Mouse (Mus musculus): ENCODE results near the gene Gm27021. TPM values are rescaled to one million over a fixed set of nuclear protein-coding genes. Genes with fewer than 3 reads are reported as not detected.
A peak's percentile ranks its signal among the peaks of the same experiment; 100 is the strongest.

Gm27021 gene
- polyA plus RNA-seq, 1 experiment from 2014 or later, result 3.4 TPM

- H3K27ac ChIP-seq (ENCODE audit: low read depth, low read length), result no peak within 1 kb of the TSS; the same call in 1 of the 2 replicates
- ATAC-seq (ENCODE audit: low FRiP score), result peak; percentile 99
- under 1% methylated on average over 67 of the region's 67 CpGs for WGBS
Observed at GRCm38 (mm10) chr8:120588908-120589771, 78.7 kb downstream of the Gm27021 start, which contains the start of gene Gins2. TSS of gene Gins2 (minus strand) at chr8:120589304.

DNA sequence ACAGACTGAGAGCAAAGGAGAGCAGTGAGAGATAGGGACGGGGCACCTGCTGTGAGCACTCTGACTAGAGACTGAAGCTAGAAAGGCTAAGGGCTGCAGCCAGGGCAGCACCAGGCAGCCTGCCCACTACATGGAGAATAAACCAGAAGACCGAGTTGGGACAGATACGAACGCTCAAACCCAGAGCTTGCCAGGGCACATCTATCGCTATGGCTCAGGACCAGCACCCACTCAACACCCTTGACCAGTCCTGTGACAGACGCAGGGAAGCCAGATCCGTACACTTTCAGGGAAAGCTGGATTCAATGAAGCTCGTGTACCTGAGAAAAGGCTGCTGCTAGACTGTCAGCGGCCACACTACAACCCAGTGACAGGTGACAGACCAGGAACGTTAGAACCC lies 82.4 kb downstream of the Gm27021 start:
- Histone ChIP-seq H3K9ac (ENCODE audit: low read length) (no peak overlapping the region), H3K4me3 (ENCODE audit: low read depth, low read length) (no peak overlapping the region), H3K27me3 (ENCODE audit: control insufficient read depth, insufficient read depth, low read length) (no peaks in the 10 kb centered on the region), H3K4me2 (no peak overlapping the region), H3K4me1 (ENCODE audit: control insufficient read depth, insufficient read depth, low read length) (peaks cover 8% of the 10 kb centered on the region), H3K9me3 (ENCODE audit: control insufficient read depth, low read length) (no peaks in the 10 kb centered on the region), H3K27ac (ENCODE audit: low read depth, low read length) (no peak overlapping the region), H3K36me3 (ENCODE audit: control insufficient read depth, insufficient read depth, low read length) (peaks cover 10% of the 10 kb centered on the region)
- DNase-seq (ENCODE audit: low spot score, missing footprints) (no peak), ATAC-seq (ENCODE audit: low FRiP score) (no peak)
- 93% methylated on average over 10 of the region's 10 CpGs for WGBS

More at GRCm38 (mm10) chr8:120588908-120589771, 78.7 kb downstream of the Gm27021 start, which contains the start of gene Gins2:
- no peaks in the 10 kb centered on the region for H3K27me3 ChIP-seq (ENCODE audit: control insufficient read depth, insufficient read depth, low read length)
- peak within 1 kb of the TSS; percentile 68 for H3K4me3 ChIP-seq (ENCODE audit: low read depth, low read length)
- H3K4me1 ChIP-seq (ENCODE audit: control insufficient read depth, insufficient read depth, low read length), result peaks cover 8% of the 10 kb centered on the region
- peak within 1 kb of the TSS; percentile 80 for H3K9ac ChIP-seq (ENCODE audit: low read length)
- H3K9me3 ChIP-seq (ENCODE audit: control insufficient read depth, low read length), result no peaks in the 10 kb centered on the region
- H3K36me3 ChIP-seq (ENCODE audit: control insufficient read depth, insufficient read depth, low read length), result peaks cover 2% of the 10 kb centered on the region; the same call in 1 of the 2 replicates
- H3K4me2 ChIP-seq, result peak within 1 kb of the TSS; percentile 89
- DNase-seq (ENCODE audit: low spot score, missing footprints), result peak; percentile 100

- 93% methylated on average over 8 of the region's 8 CpGs for WGBS
- Histone ChIP-seq H3K27ac (ENCODE audit: low read depth, low read length) (no peak overlapping the region), H3K4me3 (ENCODE audit: low read depth, low read length) (no peak overlapping the region), H3K36me3 (ENCODE audit: control insufficient read depth, insufficient read depth, low read length) (peaks cover 36% of the 10 kb centered on the region), H3K27me3 (ENCODE audit: control insufficient read depth, insufficient read depth, low read length) (no peaks in the 10 kb centered on the region), H3K4me2 (no peak overlapping the region), H3K4me1 (ENCODE audit: control insufficient read depth, insufficient read depth, low read length) (peaks cover 2% of the 10 kb centered on the region; the same call in 1 of the 2 replicates), H3K9ac (ENCODE audit: low read length) (no peak overlapping the region), H3K9me3 (ENCODE audit: control insufficient read depth, low read length) (no peaks in the 10 kb centered on the region)
- ATAC-seq (ENCODE audit: low FRiP score) (no peak), DNase-seq (ENCODE audit: low spot score, missing footprints) (no peak)
Observed at GRCm38 (mm10) chr8:120581811-120582210, 86.1 kb downstream of the Gm27021 start.

- H3K4me2 ChIP-seq, result no peak overlapping the region
- DNase-seq (ENCODE audit: low spot score, missing footprints) (no peak), ATAC-seq (ENCODE audit: low FRiP score) (no peak)
- peaks cover 2% of the 10 kb centered on the region; the same call in 1 of the 2 replicates for H3K4me1 ChIP-seq (ENCODE audit: control insufficient read depth, insufficient read depth, low read length)
- H3K27ac ChIP-seq (ENCODE audit: low read depth, low read length), result no peak overlapping the region
- no peak overlapping the region for H3K9ac ChIP-seq (ENCODE audit: low read length)
- H3K4me3 ChIP-seq (ENCODE audit: low read depth, low read length), result no peak overlapping the region
- H3K9me3 ChIP-seq (ENCODE audit: control insufficient read depth, low read length), result no peaks in the 10 kb centered on the region
- 93% methylated on average over 12 of the region's 12 CpGs for WGBS
- H3K27me3 ChIP-seq (ENCODE audit: control insufficient read depth, insufficient read depth, low read length), result no peaks in the 10 kb centered on the region
- H3K36me3 ChIP-seq (ENCODE audit: control insufficient read depth, insufficient read depth, low read length), result peaks cover 38% of the 10 kb centered on the region
Observed at GRCm38 (mm10) chr8:120581329-120581728, 86.5 kb downstream of the Gm27021 start.

GRCm38 (mm10) chr8:120580336-120581000 lies 87.4 kb downstream of the Gm27021 start:
- peaks cover 39% of the 10 kb centered on the region for H3K36me3 ChIP-seq (ENCODE audit: control insufficient read depth, insufficient read depth, low read length)
- DNase-seq (ENCODE audit: low spot score, missing footprints), result no peak
- no peak overlapping the region for H3K27ac ChIP-seq (ENCODE audit: low read depth, low read length)
- no peak overlapping the region for H3K9ac ChIP-seq (ENCODE audit: low read length)
- H3K9me3 ChIP-seq (ENCODE audit: control insufficient read depth, low read length), result no peaks in the 10 kb centered on the region
- no peak overlapping the region for H3K4me3 ChIP-seq (ENCODE audit: low read depth, low read length)
- no peak for ATAC-seq (ENCODE audit: low FRiP score)
- 92% methylated on average over 8 of the region's 8 CpGs for WGBS
- no peak overlapping the region for H3K4me2 ChIP-seq
- peaks cover 2% of the 10 kb centered on the region; the same call in 1 of the 2 replicates for H3K4me1 ChIP-seq (ENCODE audit: control insufficient read depth, insufficient read depth, low read length)
- H3K27me3 ChIP-seq (ENCODE audit: control insufficient read depth, insufficient read depth, low read length), result no peaks in the 10 kb centered on the region

GRCm38 (mm10) chr8:120577821-120578220 lies 90.1 kb downstream of the Gm27021 start:
- Histone ChIP-seq H3K4me3 (ENCODE audit: low read depth, low read length) (no peak overlapping the region), H3K27ac (ENCODE audit: low read depth, low read length) (no peak overlapping the region), H3K27me3 (ENCODE audit: control insufficient read depth, insufficient read depth, low read length) (no peaks in the 10 kb centered on the region), H3K36me3 (ENCODE audit: control insufficient read depth, insufficient read depth, low read length) (peaks cover 50% of the 10 kb centered on the region), H3K9me3 (ENCODE audit: control insufficient read depth, low read length) (no peaks in the 10 kb centered on the region), H3K4me2 (no peak overlapping the region), H3K4me1 (ENCODE audit: control insufficient read depth, insufficient read depth, low read length) (peaks cover 2% of the 10 kb centered on the region; the same call in 1 of the 2 replicates), H3K9ac (ENCODE audit: low read length) (no peak overlapping the region)
- ATAC-seq (ENCODE audit: low FRiP score) (no peak), DNase-seq (ENCODE audit: low spot score, missing footprints) (no peak)
- 90% methylated on average over 17 of the region's 17 CpGs for WGBS

DNA sequence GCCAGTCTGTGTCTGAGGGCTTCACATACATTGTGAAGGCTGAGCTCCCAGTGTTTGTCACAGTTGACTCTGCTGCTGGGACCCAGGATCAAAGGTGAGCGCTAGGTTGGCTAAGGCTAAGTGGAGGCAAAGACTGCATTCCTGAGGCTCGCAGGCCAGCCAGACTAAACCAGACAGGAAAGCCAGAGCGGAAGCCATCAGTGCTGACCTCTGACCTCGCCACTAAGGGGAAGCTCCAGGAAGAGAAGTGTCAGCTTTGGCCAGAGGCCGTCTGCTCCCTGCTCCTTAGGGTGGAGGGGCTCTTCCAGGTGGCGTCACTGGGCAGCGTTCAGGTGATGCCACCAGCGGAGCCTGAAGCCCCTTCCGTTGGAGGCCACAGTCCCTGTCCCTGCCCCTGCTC lies 92.1 kb downstream of the Gm27021 start:
- no peaks in the 10 kb centered on the region for H3K27me3 ChIP-seq (ENCODE audit: control insufficient read depth, insufficient read depth, low read length)
- H3K36me3 ChIP-seq (ENCODE audit: control insufficient read depth, insufficient read depth, low read length), result peaks cover 54% of the 10 kb centered on the region
- H3K4me1 ChIP-seq (ENCODE audit: control insufficient read depth, insufficient read depth, low read length), result peaks cover 4% of the 10 kb centered on the region; the same call in 1 of the 2 replicates
- 47% methylated on average over 9 of the region's 9 CpGs for WGBS
- H3K4me3 ChIP-seq (ENCODE audit: low read depth, low read length), result no peak overlapping the region
- DNase-seq (ENCODE audit: low spot score, missing footprints) (no peak), ATAC-seq (ENCODE audit: low FRiP score) (no peak)
- no peaks in the 10 kb centered on the region for H3K9me3 ChIP-seq (ENCODE audit: control insufficient read depth, low read length)
- no peak overlapping the region for H3K27ac ChIP-seq (ENCODE audit: low read depth, low read length)
- no peak overlapping the region for H3K9ac ChIP-seq (ENCODE audit: low read length)
- H3K4me2 ChIP-seq, result no peak overlapping the region

DNA sequence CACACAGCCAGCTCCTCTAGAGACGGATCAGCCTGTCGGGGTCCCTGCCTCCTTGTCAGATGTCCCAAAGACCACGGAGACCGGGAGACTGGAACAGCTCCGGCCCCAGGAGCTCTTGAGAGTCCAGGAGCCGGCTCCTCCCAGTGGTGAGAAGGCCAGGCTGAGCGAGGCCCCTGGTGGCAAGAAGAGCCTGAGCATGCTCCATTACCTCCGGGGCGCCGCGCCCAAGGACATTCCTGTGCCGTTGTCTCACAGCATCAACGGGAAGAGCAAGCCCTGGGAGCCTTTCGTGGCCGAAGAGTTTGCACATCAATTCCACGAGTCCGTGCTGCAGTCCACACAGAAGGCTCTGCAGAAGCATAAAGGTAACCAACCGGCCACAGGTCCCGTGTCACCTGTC lies 92.9 kb downstream of the Gm27021 start:
- H3K9me3 ChIP-seq (ENCODE audit: control insufficient read depth, low read length), result no peaks in the 10 kb centered on the region
- H3K36me3 ChIP-seq (ENCODE audit: control insufficient read depth, insufficient read depth, low read length), result peaks cover 49% of the 10 kb centered on the region
- peaks cover 4% of the 10 kb centered on the region; the same call in 1 of the 2 replicates for H3K4me1 ChIP-seq (ENCODE audit: control insufficient read depth, insufficient read depth, low read length)

DNA sequence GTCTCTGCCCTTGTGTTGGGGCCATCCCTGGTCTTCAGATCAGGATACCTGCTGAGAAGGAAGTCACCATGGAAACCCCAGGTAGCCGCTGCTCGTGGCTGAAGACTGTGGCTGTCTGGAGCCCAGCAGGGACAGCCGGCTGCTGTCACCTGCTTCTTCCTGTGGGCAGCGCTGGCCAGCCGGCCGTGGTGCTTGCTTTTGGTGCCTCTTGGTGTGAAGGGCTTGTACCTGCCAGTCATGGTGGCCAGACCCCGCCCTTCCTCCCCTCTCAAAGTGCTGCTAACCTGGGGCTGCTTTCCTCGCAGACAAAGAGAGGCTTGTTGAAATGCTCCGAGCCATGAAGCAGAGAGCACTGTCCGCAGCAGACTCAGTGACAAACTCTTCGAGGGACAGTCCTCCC lies 94.0 kb downstream of the Gm27021 start:
- WGBS, result 74% methylated on average over 11 of the region's 11 CpGs
- Histone ChIP-seq H3K4me2 (no peak overlapping the region), H3K4me1 (ENCODE audit: control insufficient read depth, insufficient read depth, low read length) (peaks cover 4% of the 10 kb centered on the region; the same call in 1 of the 2 replicates), H3K9me3 (ENCODE audit: control insufficient read depth, low read length) (no peaks in the 10 kb centered on the region), H3K9ac (ENCODE audit: low read length) (no peak overlapping the region), H3K36me3 (ENCODE audit: control insufficient read depth, insufficient read depth, low read length) (peaks cover 47% of the 10 kb centered on the region), H3K27me3 (ENCODE audit: control insufficient read depth, insufficient read depth, low read length) (no peaks in the 10 kb centered on the region), H3K27ac (ENCODE audit: low read depth, low read length) (no peak overlapping the region), H3K4me3 (ENCODE audit: low read depth, low read length) (no peak overlapping the region)
- ATAC-seq (ENCODE audit: low FRiP score) (no peak), DNase-seq (ENCODE audit: low spot score, missing footprints) (no peak)

More for the DNA sequence above, 92.9 kb downstream of the Gm27021 start:
- 82% methylated on average over 19 of the region's 19 CpGs for WGBS
- H3K4me3 ChIP-seq (ENCODE audit: low read depth, low read length), result no peak overlapping the region
- no peak for DNase-seq (ENCODE audit: low spot score, missing footprints)
- no peak overlapping the region for H3K9ac ChIP-seq (ENCODE audit: low read length)
- no peaks in the 10 kb centered on the region for H3K27me3 ChIP-seq (ENCODE audit: control insufficient read depth, insufficient read depth, low read length)
- H3K27ac ChIP-seq (ENCODE audit: low read depth, low read length), result no peak overlapping the region
- no peak for ATAC-seq (ENCODE audit: low FRiP score)
- H3K4me2 ChIP-seq, result no peak overlapping the region
